Mouse (Mus musculus): ENCODE data around the gene Elmo1.

DNA sequence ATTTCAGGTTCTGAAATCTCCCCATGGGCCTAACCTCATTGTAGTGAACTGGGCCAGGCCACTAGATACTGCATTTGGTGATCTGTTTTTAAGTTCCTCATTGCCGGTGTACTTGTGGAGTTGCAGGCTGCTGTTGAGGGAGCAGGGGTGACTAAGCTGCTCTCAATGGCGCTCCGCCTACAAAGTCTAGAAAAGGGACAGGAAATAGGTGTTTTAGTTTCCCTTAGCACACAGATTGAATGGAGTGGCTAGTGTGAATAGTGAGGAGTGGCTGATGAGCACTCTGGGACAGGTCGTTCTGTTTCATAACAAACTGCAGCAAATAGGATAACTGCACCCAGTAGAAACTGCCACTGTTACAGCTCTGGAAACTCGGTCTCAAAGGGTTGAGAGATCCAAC lies 30.3 kb downstream of the Elmo1 start:
- no peak for TF ChIP-seq CTCF (IDR thresholded peaks at IDR 0.05; ENCODE audit: low read depth, low read length)
- TF ChIP-seq POLR2A (IDR thresholded peaks at IDR 0.05; ENCODE audit: insufficient read depth, low read length) = no peak
- TF ChIP-seq EP300 (IDR thresholded peaks at IDR 0.05; ENCODE audit: insufficient read depth, low read depth, low read length) = no peak

Data from ES-Bruce4 (cell line).